Mouse (Mus musculus): Measurements from ENCODE around the gene Ctxn1. TPM values are rescaled to one million over a fixed set of nuclear protein-coding genes. Genes with fewer than 3 reads are reported as not detected.
"Not testable (repeated sequence)": the region's sequence is repeated elsewhere in the genome, so short reads cannot be mapped to it uniquely, and the experiment has no call there.

The Ctxn1 gene
- 100 to 1,000 TPM; 421 to 475 (median 460) TPM for total RNA-seq (2022)

- DNase-seq (ENCODE audit: low spot score in 2 of 2), result peak; percentile 88 to 89
Measured at GRCm38 (mm10) chr8:4259125-4259804, at the start of gene Ctxn1. Gene Ctxn1, minus strand, starts transcription at chr8:4259274.

- DNase-seq (ENCODE audit: low spot score in 2 of 2), result no peak
Measured at GRCm38 (mm10) chr8:4305838-4306237, 46.8 kb upstream of the Ctxn1 start.

- DNase-seq (ENCODE audit: low spot score in 2 of 2), result no peak
Measured at GRCm38 (mm10) chr8:4304124-4304547, 45.1 kb upstream of the Ctxn1 start.

GRCm38 (mm10) chr8:4297822-4298221 lies 38.7 kb upstream of the Ctxn1 start:
- no peak for DNase-seq (ENCODE audit: low spot score in 2 of 2)

- no peak for DNase-seq (ENCODE audit: low spot score in 2 of 2)
Measured at GRCm38 (mm10) chr8:4292738-4293137, 33.7 kb upstream of the Ctxn1 start.

- DNase-seq (ENCODE audit: low spot score in 2 of 2), result no peak
Measured at GRCm38 (mm10) chr8:4276111-4276465, 17.0 kb upstream of the Ctxn1 start.

GRCm38 (mm10) chr8:4275275-4276110 lies 16.4 kb upstream of the Ctxn1 start, which contains the start of gene Timm44:
Gene Timm44, minus strand, starts transcription at chr8:4275913.
- DNase-seq (ENCODE audit: low spot score in 2 of 2), result peak; percentile 92 to 95

GRCm38 (mm10) chr8:4269609-4270008 lies 10.5 kb upstream of the Ctxn1 start:
- DNase-seq (ENCODE audit: low spot score in 2 of 2), result no peak

GRCm38 (mm10) chr8:4267627-4268026 lies 8.6 kb upstream of the Ctxn1 start:
- no peak for DNase-seq (ENCODE audit: low spot score in 2 of 2)

- no peak for DNase-seq (ENCODE audit: low spot score in 2 of 2)
Measured at GRCm38 (mm10) chr8:4265160-4265914, 6.3 kb upstream of the Ctxn1 start.

- no peak for DNase-seq (ENCODE audit: low spot score in 2 of 2)
Measured at GRCm38 (mm10) chr8:4263105-4263791, 4.2 kb upstream of the Ctxn1 start.

- DNase-seq (ENCODE audit: low spot score in 2 of 2), result no peak
Measured at GRCm38 (mm10) chr8:4259805-4260170, 714 bp upstream of the Ctxn1 start.

- DNase-seq (ENCODE audit: low spot score in 2 of 2), result peak in 1 of 2 experiments; percentile 59
Measured at GRCm38 (mm10) chr8:4258678-4259077, 396 bp downstream of the Ctxn1 start.

- DNase-seq (ENCODE audit: low spot score in 2 of 2), result peak; percentile 83
Measured at GRCm38 (mm10) chr8:4258233-4258632, 841 bp downstream of the Ctxn1 start.

GRCm38 (mm10) chr8:4257350-4257749 lies 1.7 kb downstream of the Ctxn1 start:
- peak in 1 of 2 experiments; percentile 25 for DNase-seq (ENCODE audit: low spot score in 2 of 2)

- peak; percentile 89 to 90 for DNase-seq (ENCODE audit: low spot score in 2 of 2)
Measured at GRCm38 (mm10) chr8:4256911-4257310, 2.2 kb downstream of the Ctxn1 start.

GRCm38 (mm10) chr8:4255471-4255870 lies 3.6 kb downstream of the Ctxn1 start:
- DNase-seq (ENCODE audit: low spot score in 2 of 2), result not testable (repeated sequence)

- peak in 1 of 2 experiments; percentile 67 for DNase-seq (ENCODE audit: low spot score in 2 of 2)
Measured at GRCm38 (mm10) chr8:4254001-4254400, 5.1 kb downstream of the Ctxn1 start.

GRCm38 (mm10) chr8:4252934-4253841 lies 5.9 kb downstream of the Ctxn1 start, which contains the start of gene Snapc2:
Gene Snapc2, plus strand, starts transcription at chr8:4253080.
- DNase-seq (ENCODE audit: low spot score in 2 of 2), result peak; percentile 91 to 92

GRCm38 (mm10) chr8:4252116-4252760 lies 6.8 kb downstream of the Ctxn1 start:
- no peak for DNase-seq (ENCODE audit: low spot score in 2 of 2)

Data from layer of hippocampus, adult 8-10 months (tissue).